Mouse (Mus musculus) adrenal gland, adult (tissue): Measurements from ENCODE around the gene Hjurp.
"Not testable (repeated sequence)": the region's sequence is repeated elsewhere in the genome, so short reads cannot be mapped to it uniquely, and the experiment has no call there.

Source experiments
- DNase-seq, 2 experiments: peaks; one replicate each; pipeline ENCODE4 v3.0.0; 2022 to 2023; ENCODE audit warnings: low spot score in 1 of 2; ENCODE audit not compliant: inconsistent age in 2 of 2

Hjurp gene

DNA sequence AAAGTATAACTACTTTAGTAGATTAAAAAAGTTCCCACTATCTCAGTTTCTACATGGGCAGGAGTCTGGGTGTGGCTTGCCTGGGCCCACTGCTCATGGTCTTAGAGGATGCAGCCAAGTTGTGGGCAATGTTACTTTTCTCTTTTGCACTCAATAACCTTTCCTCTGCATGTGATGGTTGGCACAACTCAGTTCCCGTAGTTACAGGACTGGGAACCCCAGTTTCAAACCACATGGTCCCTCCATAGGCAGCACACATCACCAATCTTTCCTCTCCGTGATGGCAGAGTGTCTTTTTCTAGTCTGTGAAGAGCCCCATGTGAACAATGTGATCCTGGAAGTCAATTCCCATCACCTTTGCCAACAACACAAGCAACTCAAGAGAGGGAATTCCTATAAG lies 50.0 kb downstream of the Hjurp start:
- DNase-seq: no peak

DNA sequence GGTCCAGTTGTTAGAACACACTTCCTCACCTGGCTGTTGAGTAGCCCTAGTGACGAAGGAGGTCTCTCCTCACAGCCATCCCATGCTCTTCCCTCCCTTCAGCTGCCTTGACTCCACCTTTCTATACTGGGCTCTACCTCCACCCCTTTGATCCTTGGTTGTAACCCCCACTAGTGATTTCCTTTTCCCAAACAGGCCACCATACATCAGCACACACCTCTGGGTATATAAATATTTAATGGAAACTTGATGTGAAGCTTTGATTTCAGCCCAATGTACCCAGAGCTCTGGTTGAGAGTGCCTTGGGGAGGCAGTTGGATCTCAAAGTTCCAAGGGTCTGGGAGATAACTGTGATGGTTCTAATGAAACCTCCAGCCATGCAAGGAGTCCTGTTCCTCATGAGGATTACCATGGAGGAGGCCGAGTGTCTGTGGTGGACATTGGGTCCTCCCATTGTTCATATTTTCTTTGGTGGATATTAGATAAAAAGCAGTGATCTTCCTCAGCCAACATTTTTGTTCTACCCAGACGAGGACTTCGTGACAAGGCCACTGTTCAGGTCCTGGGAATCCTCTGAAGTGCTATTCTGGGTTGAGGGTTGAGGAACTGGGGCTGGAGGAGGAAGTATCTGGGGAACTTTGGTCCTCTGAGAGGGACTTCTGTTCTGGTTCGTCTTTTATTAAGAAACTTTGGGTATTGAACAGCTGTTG lies 50.6 kb downstream of the Hjurp start, which contains the start of gene Mroh2a:
Gene Mroh2a, plus strand, starts transcription at position 317 of the 710 bp plus-strand sequence.
- DNase-seq: peak in 1 of 2 experiments; percentile 21

DNA sequence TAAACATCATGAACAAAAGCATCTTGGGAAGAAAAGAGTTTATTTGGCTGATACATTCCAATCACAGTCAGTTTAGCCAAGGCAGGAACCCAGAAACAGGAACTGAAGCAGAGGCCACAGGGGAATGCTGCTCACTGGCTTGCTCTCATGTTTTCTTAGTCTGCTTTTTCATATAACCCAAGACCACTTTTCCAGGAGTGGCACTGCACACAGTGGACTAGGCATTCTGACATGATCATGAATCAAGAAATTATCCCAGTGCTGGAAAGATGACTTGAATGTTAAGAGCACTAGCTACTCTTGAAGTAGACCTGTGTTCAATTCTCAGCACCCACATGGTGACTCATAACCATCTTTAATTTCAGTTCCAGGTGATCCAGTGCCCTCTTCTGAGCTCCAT lies 51.7 kb downstream of the Hjurp start:
- no peak for DNase-seq

DNA sequence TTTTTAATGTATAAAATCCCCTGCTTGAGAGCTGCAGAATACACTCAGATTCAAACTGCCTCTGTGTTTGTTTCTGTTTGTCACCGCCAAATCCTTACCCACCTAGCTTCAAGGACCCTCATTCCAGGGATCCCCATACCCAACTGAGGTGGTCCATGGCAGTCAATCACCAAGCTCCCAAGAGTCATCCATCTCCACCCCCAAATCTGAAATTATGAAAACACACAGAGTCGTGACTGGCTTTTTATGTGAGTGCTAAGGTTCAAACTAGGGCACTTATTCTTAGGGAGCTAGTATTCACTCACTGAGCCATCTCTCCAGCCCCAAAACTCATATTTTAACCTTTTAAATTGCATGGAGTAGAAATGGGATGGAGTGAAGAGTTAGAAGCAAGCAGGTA lies 52.1 kb downstream of the Hjurp start:
- DNase-seq: not testable (repeated sequence)

DNA sequence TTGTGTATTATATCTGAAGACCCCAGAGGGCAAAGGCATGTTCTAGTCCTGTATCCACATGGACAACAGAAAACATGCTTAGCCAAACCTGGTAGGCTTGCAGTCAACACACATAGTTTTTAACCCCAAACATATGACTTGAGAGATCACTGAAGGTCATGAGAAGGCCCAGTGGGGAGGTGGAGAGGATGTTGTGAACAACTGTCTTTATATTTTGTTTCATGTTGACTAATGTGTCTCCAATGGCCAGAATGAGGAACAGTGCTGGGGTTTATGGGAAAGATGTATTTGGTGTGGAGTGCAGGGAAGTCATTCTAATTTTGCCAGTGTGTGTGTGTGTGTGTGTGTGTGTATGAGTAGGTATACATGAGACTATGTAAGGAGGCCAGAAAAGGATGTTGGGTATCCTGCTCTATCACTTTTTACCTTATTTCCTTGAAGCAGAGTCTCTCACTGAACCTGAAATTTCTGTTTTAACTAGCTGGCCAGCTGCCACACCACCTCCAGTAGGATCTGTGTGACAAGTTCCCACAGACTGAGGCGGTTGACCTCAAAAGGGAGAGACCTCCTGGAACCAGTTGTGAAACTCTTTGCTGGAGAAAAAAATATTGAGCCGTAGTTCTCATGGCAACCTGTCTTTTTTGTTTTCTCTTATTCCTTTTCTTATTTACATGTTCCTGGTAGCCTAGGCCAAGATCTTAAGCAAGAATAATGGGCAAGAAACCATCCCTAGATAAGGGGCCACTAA lies 53.2 kb downstream of the Hjurp start:
- peak in 1 of 2 experiments; percentile 84 for DNase-seq

DNA sequence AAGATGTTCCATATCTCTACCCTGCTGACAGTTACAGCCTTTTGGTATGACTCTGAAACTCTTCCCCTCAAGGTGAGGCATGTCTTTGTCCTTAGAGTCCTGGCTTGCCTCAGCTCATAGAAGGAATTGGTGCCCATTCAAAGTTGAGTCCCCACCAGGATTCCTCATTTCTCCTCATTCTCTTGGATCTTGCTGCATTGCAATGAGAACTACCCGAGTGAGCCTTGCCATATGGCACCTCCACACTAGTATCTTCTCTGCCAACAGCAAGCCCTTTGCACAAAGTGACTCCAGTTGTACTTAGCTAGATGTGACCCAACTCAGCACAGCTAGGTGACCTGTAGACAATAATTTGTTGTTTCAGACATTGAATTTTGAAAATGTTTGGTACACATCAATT lies 53.8 kb downstream of the Hjurp start:
- DNase-seq: no peak

DNA sequence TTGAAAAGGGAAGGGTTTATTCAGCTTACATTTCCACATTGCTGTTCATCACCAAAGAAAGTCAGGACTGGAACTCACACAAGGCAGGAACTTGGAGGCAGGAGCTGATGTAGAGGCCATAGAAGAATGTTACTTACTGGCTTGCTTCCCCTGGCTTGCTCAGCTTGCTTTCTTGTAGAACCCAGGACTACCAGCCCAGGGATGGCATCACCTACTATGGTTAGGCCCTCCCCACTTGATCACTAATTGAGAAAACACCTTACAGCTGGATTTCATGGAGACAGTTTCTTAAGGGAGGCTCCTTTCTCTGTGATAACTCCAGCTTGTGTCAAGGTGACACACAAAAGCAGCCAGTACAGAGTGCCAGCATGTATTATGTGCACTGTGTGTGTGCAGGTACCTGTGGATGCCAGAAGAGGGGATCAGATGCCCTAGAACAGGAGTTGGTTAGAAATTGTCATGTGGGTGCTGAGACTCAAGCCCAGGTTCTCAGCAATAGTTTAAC lies 54.4 kb downstream of the Hjurp start:
- peak in 1 of 2 experiments; percentile 8 for DNase-seq

DNA sequence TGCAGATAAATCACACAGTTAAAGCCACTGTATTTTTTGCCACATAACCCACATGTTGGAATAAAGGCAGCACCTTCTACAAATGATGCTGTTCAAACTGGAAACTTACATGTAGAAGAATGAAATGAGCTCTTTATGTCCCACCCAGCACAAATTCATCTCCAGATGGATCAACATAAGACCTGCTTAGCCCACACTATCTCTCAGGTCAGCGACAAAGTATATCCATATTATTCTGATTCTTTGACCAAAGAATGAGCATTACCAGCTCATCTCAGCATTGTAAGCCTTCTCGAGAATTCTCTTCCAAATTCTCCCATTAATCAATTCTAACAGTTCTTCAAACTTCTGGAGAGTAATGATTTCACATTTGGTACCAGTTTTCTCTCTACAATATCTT lies 55.2 kb downstream of the Hjurp start:
- no peak for DNase-seq

DNA sequence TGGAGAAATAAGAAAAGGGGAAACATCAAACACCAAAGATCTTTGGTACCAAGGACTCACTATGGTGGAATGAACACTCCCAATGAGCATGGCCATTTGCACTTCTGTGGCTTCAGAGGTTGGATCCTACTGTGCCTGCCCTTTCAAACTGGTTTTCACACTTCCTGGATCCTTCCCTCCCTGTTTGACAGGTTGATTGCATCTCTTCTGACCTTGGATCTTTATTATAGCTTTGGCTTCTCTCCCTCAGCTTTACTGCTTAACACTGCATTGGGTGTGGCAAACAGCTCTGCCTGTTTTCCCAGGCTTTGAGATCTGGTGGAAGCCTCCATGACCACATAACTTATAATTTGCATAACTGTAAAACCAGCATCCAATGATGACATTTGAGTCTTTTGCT lies 57.1 kb downstream of the Hjurp start:
- DNase-seq: peak in 1 of 2 experiments; percentile 57

DNA sequence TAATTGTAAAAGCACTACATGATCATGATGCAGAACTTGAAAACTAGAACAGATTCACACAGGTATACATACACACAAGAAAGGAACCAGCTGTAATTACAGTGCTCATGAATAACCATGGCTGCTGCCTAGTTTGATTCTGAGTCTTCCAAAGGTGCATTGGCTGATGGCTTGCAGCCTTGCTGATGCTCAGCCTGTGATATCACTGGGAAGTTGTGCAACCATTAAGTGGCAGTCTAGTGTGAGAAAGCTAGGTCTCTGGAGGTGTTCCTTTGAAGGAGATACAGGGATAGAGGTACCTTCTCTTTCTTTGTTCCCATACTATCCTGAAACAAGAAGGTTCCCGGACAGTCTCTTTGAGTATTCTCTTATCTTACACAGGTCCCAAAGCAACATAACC lies 58.4 kb downstream of the Hjurp start:
- peak in 1 of 2 experiments; percentile 49 for DNase-seq

DNA sequence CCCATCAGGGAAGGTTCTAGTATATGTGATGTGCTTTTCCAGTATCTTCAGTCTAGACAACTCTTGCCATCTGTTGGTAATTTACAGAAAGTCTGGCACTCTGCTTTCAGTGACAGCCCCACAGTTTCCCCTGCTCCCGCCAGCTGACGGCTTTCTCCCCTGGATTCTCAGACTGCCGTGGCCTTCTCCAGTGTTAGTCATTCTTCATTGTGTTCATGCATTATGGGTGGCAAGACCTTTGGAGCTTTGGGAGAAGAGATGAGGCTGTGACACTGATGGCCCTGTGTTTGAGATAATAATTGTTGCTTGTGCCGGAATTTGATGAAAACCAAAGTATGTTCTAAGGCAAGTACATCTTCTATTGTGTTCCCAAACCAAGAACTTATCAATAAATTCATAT lies 58.8 kb downstream of the Hjurp start:
- no peak for DNase-seq

DNA sequence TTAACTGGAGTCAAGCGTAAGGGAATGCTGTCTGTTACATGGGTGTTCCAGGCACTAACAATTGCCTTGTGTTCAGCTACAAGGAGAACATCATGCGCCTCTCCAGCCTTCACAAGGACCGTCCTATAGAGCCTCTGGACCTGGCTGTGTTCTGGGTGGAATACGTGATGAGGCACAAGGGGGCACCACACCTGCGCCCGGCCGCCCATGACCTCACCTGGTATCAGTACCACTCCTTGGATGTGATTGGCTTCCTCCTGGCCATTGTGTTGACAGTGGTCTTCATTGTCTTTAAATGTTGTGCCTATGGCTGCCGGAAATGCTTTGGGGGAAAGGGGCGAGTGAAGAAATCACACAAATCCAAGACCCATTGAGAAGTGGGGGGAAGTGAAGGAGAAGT lies 59.4 kb downstream of the Hjurp start:
- DNase-seq: peak in 1 of 2 experiments; percentile 41

DNA sequence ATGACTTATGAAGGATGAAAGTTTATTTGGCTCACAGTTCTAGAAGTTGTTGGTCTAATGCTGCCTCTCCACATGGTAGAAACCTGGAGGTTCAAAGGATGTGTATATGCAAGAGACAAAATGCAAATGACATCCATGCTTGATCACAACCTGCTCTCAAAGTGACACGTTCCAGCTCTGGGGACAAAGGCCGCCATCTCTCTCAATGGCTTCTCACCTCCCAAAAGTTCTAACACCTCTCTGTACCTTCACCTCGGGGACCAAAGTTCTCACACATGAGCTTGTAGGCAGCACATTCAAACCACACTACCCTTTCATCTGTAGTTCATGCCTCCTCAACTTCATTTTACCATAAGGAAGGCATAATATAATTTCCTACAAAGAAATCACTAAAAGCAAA lies 59.9 kb downstream of the Hjurp start:
- DNase-seq: peak in 1 of 2 experiments; percentile 31

DNA sequence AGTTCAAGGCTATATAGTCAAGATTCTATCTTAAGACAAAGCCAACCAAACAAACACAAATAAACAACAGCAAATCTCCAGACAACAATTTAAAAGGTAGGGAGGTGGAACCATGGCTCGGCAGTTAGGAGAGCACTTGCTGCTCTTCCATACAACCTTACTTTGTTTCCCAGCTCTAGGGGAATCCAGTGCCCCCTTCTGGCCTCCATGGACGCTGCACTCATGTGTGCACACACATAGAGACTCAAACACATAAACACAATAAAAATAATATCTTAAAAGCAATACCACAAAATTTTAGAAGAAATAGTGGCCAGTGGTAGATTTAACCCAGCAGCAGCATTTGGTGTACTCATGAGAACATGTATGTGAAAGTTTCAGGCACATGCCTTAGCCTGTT lies 60.3 kb downstream of the Hjurp start:
- DNase-seq: peak in 1 of 2 experiments; percentile 41

DNA sequence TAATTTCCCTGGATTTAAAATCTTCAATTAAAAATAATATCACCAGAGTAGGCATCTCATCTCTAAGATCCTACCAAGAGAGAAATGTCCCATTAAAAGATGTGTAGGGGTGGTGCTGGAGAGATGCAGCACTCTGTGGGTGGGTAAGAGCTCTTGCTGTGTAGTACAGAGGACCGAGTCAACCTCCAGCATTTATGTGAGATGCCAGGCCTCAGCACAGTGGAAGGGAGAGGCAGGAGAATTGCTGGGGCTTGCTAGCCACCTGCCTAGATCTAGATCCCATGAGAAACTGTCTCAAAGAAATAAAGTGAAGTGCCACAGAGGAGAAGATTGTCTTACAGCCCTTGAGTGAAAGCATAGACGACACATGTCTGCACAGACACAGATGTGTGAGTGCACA lies 60.9 kb downstream of the Hjurp start:
- DNase-seq: no peak

DNA sequence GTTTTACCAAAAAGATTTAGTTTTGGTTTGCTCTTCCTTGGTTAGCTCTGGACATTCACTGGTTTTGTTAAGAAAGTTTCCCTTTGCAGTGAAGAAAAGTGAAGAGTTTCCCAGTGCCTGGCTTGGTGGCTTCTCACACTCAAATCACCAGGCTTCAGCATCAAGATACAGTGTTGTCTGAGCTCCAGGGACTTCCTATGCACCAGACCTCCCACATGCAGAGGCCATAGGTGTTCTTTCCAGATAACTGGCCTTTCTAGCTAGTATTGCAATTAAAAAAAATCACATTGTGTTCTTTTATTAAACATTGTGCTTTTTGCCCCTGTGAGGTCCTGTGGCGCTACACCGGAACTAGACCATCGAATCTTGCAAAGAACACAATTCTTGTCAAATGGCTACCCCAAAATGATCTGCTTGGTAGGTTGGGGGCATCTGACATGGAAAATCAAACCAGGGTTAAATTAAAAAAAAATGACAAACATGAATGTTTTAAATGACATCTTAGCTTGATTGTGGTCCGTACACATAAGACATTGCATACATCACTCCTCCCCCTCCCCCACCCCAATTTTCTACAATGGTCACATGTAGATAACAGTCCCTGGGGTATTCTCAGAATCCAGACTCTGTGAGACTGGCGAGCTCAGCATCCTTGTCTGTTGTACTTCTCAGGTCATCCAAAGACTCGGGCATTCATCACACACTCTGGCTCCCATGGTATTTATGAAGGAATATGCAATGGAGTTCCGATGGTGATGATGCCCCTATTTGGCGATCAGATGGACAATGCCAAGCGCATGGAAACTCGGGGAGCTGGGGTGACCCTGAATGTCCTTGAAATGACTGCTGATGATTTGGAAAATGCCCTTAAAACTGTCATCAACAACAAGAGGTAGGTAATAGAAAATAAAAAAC lies 61.7 kb downstream of the Hjurp start:
- DNase-seq: peak in 1 of 2 experiments; percentile 34

DNA sequence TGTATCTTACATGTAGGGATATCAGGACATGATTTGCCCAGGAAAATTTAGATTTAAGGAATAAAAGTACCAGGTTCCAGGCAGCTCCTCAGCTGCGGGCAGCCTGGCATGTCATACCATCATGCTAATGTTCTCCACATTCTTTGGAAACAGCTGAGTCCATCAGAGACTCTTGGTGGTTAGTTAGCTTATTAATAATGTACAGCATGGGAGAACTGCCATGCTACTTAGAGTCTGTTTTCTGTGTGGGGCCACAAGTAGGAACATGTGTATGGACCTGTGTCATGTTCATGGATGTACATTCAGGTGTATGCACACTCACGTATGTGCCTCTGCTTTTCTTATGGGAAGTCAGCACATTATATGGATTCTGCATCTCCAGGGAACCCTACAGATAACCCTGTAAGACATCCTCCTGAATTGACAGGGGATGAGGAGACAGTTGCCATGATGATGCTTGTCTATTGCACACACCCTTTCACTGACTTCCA lies 62.9 kb downstream of the Hjurp start:
- peak in 1 of 2 experiments; percentile 42 for DNase-seq

DNA sequence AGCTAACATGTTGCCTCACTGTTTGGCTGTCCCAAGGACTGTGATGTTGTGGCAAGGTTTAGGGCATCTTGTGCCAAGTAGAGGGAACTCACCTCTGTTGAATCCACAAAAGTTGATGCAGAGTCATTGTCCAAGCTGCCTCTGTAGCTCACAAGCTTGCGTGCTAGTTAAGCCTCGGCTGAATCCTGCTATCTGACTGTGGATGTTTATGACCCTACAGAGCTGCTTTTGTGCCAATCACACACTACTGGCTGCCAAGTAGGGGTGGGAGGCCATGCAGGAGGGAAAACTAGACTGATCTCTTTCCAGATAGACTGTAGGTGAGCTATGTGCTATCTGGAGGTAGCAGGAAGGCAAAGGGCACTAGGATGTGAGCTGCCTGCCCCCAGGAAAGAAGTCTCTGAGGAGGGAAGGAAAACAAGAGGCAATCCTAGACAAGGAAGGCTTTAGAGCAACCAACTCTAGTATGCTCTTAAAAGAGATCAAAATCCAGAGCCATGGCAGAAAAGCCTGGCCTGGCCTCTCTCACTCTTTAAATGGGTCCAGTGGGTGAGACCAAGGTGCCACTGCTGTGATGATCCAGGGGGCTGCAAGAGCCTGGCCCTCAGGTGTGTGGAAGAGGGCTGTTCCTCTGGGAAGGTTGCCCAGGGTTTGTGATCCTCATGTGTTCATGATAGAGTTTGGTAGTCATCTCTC lies 63.5 kb downstream of the Hjurp start:
- DNase-seq: peak in 1 of 2 experiments; percentile 69

DNA sequence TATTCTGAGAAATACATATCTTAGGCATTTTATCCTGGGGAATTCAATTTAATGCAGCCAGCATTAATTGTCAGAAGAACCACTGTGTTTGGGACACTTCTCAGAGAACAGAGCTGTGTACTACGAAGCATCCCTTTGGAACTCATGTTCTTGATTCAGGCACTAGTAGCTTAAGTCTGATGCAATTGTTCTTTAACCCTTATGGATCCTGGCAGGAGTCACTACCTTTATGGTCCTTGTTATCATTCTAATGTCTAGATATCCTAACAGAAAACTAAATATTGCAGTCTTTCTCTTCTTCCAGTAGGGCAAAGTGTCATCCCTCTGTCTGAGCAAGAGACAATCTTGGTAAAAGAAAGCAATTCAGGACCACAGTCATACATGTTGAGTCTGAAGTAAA lies 64.4 kb downstream of the Hjurp start:
- peak in 1 of 2 experiments; percentile 29 for DNase-seq
